Mouse (Mus musculus) regulatory T cell (primary cell): ENCODE data around the gene Guca1b.

Experiments used
- in situ Hi-C: fragments of 300-600 bp; cut with MboI, MseI; formaldehyde crosslinking; loops from one replicate; pipeline ENCODE4 v1.15.1; 2025; ENCODE audit warnings: high pct_unique_total_duplicates

The Guca1b gene

GRCm38 (mm10) chr17:47385145-47385544, at the start of gene Guca1b:
Gene Guca1b, plus strand, starts transcription at chr17:47385393.
- in situ Hi-C loops, result no loop called here

DNA sequence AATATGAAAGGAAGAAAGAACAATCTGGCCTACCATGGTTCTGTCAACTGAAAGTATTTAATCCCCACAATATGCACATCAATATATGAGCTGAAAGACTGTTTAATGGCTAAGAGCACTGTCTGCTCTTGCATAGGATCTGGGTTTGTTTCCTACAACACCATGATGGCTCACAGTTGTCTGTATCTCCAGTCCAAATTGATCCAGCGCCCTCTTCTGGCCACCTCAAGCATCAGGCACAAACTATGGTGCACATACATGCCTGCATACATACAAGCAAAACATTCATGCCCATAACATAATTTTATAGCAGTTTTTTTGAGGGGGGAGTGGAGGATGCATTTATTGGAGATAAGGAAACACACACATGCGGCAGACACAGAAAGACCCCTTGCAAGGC, 42.1 kb upstream of the Guca1b start:
- in situ Hi-C loops, result no loop called here

- in situ Hi-C loops, result no loop called here
Observed at GRCm38 (mm10) chr17:47349721-47350319, 35.4 kb upstream of the Guca1b start.

GRCm38 (mm10) chr17:47359964-47360363, 25.2 kb upstream of the Guca1b start:
- in situ Hi-C loops, result no loop called here

DNA sequence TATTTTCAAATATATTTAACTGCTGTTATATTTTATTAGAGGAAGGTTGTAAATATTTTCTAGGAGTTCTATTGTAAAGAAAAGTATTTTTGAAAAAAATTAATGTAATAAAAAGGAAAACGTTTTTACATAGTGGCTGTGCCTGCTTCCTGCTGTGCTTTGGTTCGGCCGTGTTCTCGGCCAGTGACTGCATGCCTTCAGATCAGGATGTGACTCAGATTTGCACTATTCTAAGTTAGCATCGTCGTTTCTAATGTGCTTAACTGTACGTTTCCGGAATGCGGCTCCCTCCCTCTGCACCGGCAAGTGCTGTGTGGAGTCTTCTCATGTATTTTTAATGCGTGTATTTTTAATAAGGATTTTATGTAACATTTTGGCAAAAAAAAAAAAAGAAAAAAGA, 23.9 kb upstream of the Guca1b start:
- in situ Hi-C loops, result no loop called here

- in situ Hi-C loops, result no loop called here
Observed at GRCm38 (mm10) chr17:47368401-47369086, 16.6 kb upstream of the Guca1b start, which contains the start of gene Mrps10. Gene Mrps10, plus strand, starts transcription at chr17:47368887.

DNA sequence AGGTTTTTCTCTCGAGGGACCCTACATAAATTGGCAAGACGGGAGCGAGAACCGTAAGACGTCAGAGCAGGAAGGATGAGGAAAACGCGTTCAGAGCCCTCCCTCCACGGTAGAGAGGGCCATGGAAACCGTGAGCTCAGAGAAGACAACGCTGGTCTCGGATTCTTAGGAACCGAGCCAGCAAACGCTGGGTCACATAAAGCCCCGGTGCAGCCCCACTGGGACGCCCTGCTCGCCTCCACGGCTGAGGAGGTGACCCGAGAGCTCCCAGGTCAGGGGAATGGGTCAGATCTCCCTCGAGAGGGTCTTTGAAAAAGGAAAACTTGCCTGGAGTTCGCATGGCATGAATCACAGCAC, 16.1 kb upstream of the Guca1b start:
- in situ Hi-C loops, result no loop called here

DNA sequence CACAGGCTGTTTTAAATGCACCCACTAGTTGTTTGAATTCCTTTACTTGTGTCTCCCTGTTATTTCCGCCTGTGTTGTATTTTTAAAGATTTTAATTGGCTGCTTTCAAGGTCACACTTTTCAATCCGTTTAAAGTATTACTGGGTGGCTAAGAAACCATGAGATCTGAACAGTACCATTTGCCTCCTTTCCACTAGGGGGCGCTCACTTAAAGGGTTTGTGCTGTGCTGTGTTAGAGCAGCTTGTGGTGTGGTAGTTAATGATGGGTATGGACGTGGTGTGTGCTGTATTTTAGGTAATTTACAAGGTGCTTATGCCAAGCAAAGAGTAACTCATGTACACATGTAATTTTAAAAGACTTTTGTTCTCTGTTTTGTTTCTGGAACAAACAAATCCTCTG, 13.7 kb upstream of the Guca1b start:
- in situ Hi-C loops, result no loop called here

DNA sequence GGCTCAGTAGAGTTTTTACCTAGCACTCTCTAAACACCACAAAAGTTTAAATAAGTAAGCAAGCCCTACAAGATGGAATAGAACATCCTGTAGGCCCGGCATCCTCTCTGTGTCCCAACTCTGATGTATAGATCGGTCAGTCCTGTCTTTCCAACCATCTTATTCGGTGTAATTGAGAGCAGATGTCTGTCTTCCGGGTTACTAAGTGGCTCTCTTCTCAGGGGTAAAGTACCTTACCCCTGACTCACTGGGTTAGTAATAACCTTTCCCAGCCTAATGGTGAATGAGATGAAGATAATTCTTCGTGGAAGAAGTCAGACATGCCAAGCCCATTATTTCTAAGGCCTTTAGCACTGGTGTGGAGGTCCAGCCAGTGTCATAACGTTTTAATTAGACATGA, 11.2 kb upstream of the Guca1b start:
- in situ Hi-C loops, result no loop called here

DNA sequence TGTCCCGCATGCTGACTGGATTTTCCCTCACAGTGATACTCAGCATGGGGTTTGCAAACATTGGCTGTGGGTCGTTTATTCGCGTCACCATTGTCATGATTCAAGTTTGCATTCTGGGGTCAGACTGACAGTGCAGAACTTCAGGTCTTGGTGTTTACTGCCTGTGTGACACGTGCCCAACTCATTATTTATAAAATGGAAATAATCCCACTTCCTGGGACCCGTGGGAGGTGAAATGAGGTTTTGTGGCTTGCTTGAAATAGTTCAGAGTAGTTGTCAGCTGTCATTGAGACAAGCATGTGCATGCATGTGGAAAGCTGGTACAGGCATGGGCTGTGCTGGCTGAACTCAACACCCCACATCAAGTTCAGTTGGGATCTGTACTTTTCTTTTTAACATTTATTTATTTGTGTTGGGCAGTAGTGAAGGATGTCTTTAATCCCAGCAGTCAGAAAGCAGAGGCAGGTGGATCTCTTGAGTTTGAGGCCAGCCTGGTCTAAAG, 8.4 kb upstream of the Guca1b start:
- in situ Hi-C loops, result no loop called here

DNA sequence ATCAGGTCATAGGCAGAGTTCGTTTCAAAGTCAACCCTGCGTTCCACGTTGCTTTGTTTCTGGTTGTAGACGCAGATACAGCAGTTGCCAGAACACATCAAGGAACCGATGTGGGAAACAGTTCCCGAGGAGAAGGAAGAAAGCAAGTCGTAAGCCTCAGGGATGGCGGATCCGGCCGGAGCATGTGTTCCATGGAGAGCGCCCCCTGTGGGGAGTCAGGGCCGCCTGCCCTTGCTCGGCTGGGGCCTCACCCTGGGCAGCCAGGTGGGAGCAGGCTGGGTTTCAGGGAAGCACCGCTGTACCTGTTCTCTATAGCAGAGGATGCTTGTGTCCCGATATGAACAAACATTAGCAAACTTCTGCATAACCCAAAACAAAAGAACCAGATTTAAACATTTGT, 7.1 kb upstream of the Guca1b start:
- in situ Hi-C loops, result no loop called here

- in situ Hi-C loops, result no loop called here
Observed at GRCm38 (mm10) chr17:47381917-47382316, 3.3 kb upstream of the Guca1b start.

- in situ Hi-C loops, result no loop called here
Observed at GRCm38 (mm10) chr17:47383266-47383665, 1.9 kb upstream of the Guca1b start.

GRCm38 (mm10) chr17:47384064-47384463, 1.1 kb upstream of the Guca1b start:
- in situ Hi-C loops, result no loop called here

DNA sequence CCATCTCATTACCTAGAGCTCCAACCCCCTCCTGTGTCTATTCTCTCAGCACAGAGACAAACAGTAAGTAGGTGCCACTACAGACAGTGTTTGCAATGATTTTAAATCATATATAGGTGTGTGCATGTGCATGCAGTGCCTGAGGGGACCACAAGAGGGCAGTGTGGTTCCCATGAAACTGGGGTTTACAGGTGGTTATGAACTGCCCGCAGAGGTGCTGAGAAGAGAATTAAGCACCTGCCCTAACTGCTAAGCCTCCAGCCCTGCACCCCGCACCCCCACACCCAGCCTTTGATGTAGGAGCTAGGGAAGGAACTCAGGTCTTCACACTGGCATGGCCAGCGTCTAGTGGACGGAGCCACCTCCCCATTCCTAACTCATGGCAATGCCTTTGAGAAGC, 1.5 kb downstream of the Guca1b start:
- in situ Hi-C loops, result no loop called here

DNA sequence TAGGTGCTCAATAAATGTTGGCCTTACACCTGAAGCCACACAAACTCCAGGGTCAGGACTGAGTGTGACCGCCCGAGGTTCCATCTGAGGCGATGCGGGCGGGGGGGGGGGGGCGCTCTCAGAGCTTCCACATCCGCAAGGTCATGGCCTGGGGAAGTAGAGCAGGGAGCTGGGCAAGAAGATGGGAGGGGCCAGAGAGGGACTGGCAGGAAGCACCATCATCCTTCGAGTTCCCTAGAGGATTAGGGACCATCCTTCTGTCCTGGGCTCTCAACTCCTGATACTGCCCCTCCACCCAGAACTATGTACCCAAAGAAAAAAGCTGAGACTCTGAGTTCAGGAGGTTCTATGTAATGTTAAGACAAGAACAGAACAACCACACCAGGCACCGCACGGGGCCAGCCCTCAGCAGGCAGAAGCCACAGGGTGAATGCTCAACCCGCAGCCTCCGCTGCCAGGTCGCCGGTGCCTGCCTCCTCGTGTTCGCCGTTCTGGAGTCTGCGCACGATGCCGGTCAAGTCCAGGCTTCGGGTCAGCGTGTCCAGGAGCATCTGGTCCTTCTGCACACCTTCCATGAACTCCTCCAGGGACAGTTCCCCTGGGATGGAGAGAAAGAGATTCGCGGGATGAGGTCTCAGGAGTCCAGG, 9.2 kb downstream of the Guca1b start:
- in situ Hi-C loops, result no loop called here

DNA sequence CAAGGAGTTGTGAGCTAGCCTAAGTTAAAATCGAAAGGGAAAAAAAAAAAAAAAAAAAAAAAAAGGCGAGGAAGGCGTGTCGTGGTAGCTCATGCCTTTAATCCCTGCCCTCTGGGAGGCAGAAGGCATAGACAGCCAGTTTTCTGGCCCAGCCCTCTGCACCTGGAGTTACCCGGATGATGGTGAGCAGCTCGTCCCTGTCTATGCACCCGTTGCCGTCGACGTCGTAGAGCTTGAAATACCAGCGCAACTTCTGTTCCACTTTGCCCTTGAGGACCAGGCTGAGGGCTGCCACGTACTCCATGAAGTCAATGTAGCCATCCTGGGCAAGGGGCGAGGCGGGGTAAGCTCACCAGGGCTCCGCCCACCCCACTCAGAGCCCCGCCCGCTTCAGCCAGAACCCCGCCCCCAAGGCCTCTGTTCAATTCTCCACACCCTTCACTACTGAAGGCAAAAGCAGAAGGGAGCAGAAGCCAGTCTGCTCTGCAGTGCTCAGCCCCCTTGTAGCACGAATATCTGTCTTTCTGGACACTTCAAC, 10.3 kb downstream of the Guca1b start:
- in situ Hi-C loops, result no loop called here

- in situ Hi-C loops, result no loop called here
Observed at GRCm38 (mm10) chr17:47399091-47399490, 13.9 kb downstream of the Guca1b start.

DNA sequence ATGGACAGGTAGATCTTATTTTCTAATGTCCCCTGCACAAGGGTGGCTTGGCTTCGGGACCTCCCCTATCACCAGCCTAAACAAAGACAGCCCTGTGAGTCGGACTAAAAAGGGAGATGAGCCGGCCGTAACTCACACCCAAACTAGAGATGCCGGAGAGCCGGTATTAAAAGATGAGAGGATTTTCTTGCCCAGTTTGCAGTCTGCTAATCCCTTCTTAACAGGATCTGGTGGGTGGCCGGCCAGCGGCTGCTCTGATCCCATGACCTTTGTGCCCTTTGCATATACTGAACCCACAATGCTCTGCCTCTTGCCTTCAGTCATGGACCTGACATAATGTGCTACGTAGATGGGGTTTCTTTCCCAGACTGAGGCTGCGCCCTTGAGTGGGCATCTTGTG, 15.3 kb downstream of the Guca1b start, which contains the start of gene Guca1a:
Guca1a (minus strand) TSS at position 134 of the 400 bp plus-strand sequence.
- in situ Hi-C loops, result no loop called here

GRCm38 (mm10) chr17:47407717-47408557, 22.7 kb downstream of the Guca1b start:
- in situ Hi-C loops, result loop anchor here (5.0 kb wide), 1 partner anchor 59 kb away; no protein-coding TSS in a partner anchor

GRCm38 (mm10) chr17:47408558-47408898, 23.3 kb downstream of the Guca1b start:
- in situ Hi-C loops, result loop anchor here (5.0 kb wide), 1 partner anchor 59 kb away; no protein-coding TSS in a partner anchor
